Mouse (Mus musculus) gastrocnemius, adult 18-20 months (tissue): ENCODE measurements around the gene Tbc1d10a. TPM values are rescaled to one million over a fixed set of nuclear protein-coding genes. Genes with fewer than 3 reads are reported as not detected.
"Not testable (repeated sequence)": the region's sequence is repeated elsewhere in the genome, so short reads cannot be mapped to it uniquely, and the experiment has no call there.

ENCODE experiments used
- DNase-seq: peaks from one replicate; pipeline ENCODE4 v3.0.0; 2021; ENCODE audit warnings: low spot score
- total RNA-seq, 2 experiments: library from RNA; stranded (reverse); gene quantifications; 2 replicates each; pipeline ENCODE4 v1.2.3; 2021

Tbc1d10a gene
- total RNA-seq, 2 experiments from 2014 or later = 3.5 to 3.8 TPM

DNA sequence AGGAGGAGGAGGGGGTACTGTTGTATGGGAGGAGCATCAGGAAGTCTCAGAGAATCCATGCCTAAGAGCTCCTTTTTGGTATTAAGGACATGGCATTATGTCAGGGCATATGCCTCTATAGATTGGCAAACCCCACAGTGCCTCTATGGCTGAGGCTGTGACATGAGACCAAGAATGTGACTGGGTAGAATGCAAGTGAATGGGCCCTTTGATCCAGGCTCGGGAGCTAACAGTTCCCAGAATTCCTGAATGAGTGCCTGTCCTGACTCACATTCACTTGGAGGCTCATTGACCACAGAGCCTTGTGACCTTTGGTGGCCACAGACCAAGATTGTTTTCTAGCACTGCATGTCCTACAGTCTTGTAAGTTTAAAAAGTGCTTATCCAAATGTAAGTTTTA lies 4.5 kb upstream of the Tbc1d10a start:
- no peak for DNase-seq

DNA sequence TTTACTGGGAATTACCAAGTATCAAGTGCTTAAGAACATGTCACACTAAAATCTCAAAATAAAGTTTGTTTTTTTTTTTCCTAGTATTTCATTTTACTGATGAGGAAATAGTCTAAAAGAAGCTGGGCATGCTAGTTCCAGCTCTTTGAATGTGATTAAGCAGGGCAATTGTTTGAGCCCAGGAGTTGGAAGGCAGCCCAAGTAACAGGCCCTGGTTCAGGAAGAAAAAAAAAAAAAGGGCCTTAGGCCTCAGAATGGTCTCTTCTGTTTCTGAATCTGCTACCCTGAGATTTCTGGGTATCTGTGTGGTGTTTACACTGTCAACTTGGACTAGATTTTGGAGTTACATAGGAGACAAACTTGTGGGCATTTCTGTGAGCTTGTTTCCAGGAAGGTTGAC lies 3.1 kb upstream of the Tbc1d10a start:
- no peak for DNase-seq

- DNase-seq = no peak
Measured at GRCm38 (mm10) chr11:4184251-4184952, 2.2 kb upstream of the Tbc1d10a start.

- DNase-seq = not testable (repeated sequence)
Measured at GRCm38 (mm10) chr11:4185480-4185879, 1.1 kb upstream of the Tbc1d10a start.

DNA sequence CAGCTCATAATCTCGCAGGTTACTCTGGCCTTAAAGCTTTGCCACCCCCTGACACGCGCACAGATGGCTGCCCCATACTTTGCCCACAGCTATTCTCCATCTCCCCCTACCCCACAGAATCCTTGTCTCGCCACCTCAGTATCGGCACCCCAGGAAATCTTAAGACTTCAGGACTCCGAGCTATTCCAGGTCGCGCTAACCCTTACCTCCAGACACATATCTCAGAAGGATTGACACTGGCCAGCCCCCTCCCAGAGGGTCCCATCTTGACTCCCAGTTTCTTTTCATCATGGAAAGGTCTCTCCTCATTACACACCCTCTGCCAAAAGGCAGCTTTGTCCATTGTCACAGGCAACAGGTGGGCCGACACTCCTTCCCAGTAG lies 720 bp downstream of the Tbc1d10a start:
- DNase-seq = no peak

GRCm38 (mm10) chr11:4189182-4189581 lies 2.6 kb downstream of the Tbc1d10a start:
- no peak for DNase-seq

DNA sequence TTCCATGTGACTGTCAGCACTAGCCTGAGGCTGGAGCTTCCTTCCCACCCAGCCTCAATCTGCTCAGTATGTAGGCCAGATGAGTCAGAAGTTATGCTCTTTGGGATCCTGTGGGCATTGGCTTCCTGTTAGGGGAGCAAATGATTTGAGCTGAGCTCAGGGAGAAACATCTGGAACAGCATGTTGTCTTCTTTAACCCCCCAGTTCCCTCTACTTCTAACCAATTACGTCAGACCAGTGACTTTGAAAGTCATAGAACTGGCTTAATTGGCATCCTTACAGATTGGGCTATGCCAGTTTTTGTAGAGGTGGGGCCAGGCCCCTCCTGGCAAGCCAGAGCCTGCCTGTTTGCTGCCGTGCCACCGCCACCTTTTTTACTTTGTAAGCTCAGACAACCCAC lies 4.1 kb downstream of the Tbc1d10a start:
- peak; percentile 43 for DNase-seq

GRCm38 (mm10) chr11:4192757-4193156 lies 6.2 kb downstream of the Tbc1d10a start:
- no peak for DNase-seq

DNA sequence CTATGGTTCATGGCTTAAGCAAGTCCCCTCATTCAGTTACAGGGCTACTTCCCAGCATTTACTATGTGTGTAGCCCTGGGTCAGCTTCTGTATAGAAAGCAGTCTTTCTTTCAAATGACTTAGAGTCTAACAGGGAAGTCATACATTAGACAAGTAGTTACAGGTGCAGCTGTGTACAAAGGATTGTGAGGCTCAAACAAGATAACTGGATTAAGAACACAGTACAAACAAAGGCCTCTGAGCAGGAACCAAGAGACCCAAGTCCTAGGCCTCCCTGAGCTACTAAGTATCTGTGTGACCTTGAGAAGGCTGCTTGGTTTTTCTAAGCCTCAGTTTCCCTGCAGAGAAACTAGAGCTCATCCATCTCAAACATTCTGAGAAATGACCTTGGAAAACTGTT lies 6.8 kb downstream of the Tbc1d10a start:
- DNase-seq = no peak

DNA sequence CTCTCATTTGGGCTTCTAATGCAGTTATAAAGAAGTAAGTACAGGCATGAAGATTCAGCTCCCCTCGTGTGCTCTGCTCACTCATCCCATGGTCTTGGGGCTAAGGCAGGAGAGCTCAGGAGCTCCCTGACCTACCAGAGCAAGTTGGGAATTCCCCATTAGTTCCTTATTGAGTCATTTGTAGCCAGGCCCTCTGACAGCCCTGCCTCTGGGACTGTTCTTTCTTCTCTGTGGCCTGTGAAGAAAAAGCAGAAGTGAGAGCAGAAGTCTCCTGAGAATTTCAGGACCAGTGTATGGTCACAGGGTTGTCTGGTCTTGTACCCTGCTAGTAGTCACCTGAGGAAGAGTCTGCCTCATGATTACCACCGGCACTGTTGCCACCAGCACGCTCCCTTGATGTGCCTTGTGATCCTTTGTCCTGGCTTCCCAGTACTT lies 9.0 kb downstream of the Tbc1d10a start:
- no peak for DNase-seq

DNA sequence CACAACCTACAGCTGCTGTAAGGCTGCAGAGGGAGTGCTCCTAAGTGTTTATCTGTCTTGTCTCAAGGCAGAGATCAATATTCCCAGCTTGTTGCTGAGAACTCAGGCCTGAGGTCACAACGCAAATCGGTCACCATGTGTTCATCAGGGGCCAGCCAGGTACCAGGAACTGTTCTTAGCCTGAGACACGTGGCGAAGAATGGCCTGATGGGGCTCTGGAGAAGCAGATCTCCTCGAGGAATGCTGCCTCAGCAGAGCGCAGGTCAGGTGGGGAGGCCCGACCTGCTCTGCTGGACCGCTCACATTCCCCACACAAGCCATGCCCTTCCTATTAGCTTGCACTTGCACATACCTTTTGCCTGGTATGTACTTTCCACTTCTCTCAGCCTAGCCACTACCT lies 10.0 kb downstream of the Tbc1d10a start:
- DNase-seq = no peak

- DNase-seq = no peak
Measured at GRCm38 (mm10) chr11:4197691-4198090, 11.1 kb downstream of the Tbc1d10a start.

GRCm38 (mm10) chr11:4201981-4202700 lies 15.6 kb downstream of the Tbc1d10a start:
- DNase-seq = no peak

- DNase-seq = no peak
Measured at GRCm38 (mm10) chr11:4202995-4203704, 16.6 kb downstream of the Tbc1d10a start.

DNA sequence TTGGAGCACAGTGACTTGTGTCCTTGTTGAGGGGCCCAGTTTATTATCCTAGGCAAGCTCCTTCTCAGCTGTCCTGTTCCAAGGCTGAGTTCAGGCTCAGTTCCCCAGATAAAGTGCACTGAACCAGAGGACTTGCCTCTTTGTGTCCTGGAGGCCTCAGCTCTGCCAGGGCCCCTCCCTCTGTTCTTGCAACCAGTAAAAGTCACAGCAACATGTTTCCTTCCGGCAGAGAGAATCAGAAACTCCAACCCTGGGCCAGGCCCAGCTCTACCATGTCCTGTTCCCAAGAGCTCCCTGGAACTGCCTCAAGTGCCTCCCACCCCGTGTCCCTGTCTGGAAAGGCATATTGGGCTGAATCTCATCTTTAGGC lies 17.1 kb downstream of the Tbc1d10a start:
- DNase-seq = peak; percentile 68

- no peak for DNase-seq
Measured at GRCm38 (mm10) chr11:4205097-4205655, 18.6 kb downstream of the Tbc1d10a start.

- DNase-seq = no peak
Measured at GRCm38 (mm10) chr11:4205951-4206350, 19.4 kb downstream of the Tbc1d10a start.

DNA sequence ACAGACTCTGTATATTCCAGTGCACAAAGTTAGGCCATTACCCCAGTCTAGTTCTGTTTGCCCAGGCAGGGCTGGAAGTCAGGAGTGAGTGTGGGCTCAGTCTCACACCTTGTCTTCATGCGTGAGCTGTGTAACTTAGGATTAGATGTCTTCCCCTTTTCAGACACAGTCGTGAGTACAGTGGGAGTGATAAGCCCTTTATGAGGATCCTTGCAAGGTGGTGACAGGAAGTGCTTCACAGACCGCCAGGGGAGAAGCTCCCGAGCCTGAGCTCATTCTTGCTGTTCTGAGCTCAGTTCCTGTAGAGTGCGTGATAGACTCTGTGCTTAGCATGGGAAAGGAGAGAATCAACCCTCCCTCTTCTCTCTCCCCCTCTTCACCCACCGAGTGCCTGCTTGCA lies 20.0 kb downstream of the Tbc1d10a start:
- no peak for DNase-seq

GRCm38 (mm10) chr11:4207655-4208054 lies 21.1 kb downstream of the Tbc1d10a start:
- DNase-seq = no peak

- no peak for DNase-seq
Measured at GRCm38 (mm10) chr11:4209556-4209955, 23.0 kb downstream of the Tbc1d10a start.

- no peak for DNase-seq
Measured at GRCm38 (mm10) chr11:4210786-4211185, 24.2 kb downstream of the Tbc1d10a start.

- DNase-seq = no peak
Measured at GRCm38 (mm10) chr11:4213107-4213506, 26.5 kb downstream of the Tbc1d10a start.
